Mouse (Mus musculus): ENCODE data around the gene Cntnap5a. TPM values are rescaled to one million over a fixed set of nuclear protein-coding genes. Genes with fewer than 3 reads are reported as not detected.

Cntnap5a gene
- polyA plus RNA-seq (2015; fragmentation: Nextera tagmentation; extraction: Ambion mirVana), result 0.03 and 0.06 TPM in 2 replicates

GRCm38 (mm10) chr1:115684518-115685368 is at the start of gene Cntnap5a:
Cntnap5a (plus strand) TSS chr1:115684756.
- H3K27ac ChIP-seq, result no peak within 1 kb of the TSS
- H3K4me3 ChIP-seq, result no peak within 1 kb of the TSS
- H3K36me3 ChIP-seq, result no peaks in the 10 kb centered on the region
- H3K27me3 ChIP-seq, result 0 out of 2 replicates have a peak, but pooled peaks cover 4% of the 10 kb centered on the region
- H3K9ac ChIP-seq, result no peak within 1 kb of the TSS
- 12% methylated on average over 26 of the region's 26 CpGs for WGBS
- ATAC-seq (ENCODE audit: insufficient number of reproducible peaks, insufficient read depth, low FRiP score, low TSS enrichment, low read depth), result no peak
- H3K9me3 ChIP-seq, result no peaks in the 10 kb centered on the region
- H3K4me2 ChIP-seq, result no peak within 1 kb of the TSS
- H3K4me1 ChIP-seq, result no peaks in the 10 kb centered on the region

GRCm38 (mm10) chr1:115646921-115647320 is 37.6 kb upstream of the Cntnap5a start:
- no peak overlapping the region for H3K4me2 ChIP-seq
- no peak overlapping the region for H3K27ac ChIP-seq
- no peak overlapping the region for H3K4me3 ChIP-seq
- H3K9ac ChIP-seq, result no peak overlapping the region
- no peak for ATAC-seq (ENCODE audit: insufficient number of reproducible peaks, insufficient read depth, low FRiP score, low TSS enrichment, low read depth)
- no peaks in the 10 kb centered on the region for H3K4me1 ChIP-seq
- no peaks in the 10 kb centered on the region for H3K9me3 ChIP-seq
- 66% methylated on average over 2 of the region's 2 CpGs for WGBS
- H3K27me3 ChIP-seq, result no peaks in the 10 kb centered on the region
- H3K36me3 ChIP-seq, result no peaks in the 10 kb centered on the region

- H3K27ac ChIP-seq, result no peak overlapping the region
- 82% methylated on average over 5 of the region's 5 CpGs for WGBS
- no peak overlapping the region for H3K4me3 ChIP-seq
- H3K4me2 ChIP-seq, result no peak overlapping the region
- H3K36me3 ChIP-seq, result no peaks in the 10 kb centered on the region
- H3K27me3 ChIP-seq, result no peaks in the 10 kb centered on the region
- no peaks in the 10 kb centered on the region for H3K9me3 ChIP-seq
- no peak overlapping the region for H3K9ac ChIP-seq
- no peaks in the 10 kb centered on the region for H3K4me1 ChIP-seq
- no peak for ATAC-seq (ENCODE audit: insufficient number of reproducible peaks, insufficient read depth, low FRiP score, low TSS enrichment, low read depth)
Observed at GRCm38 (mm10) chr1:115658343-115659064, 26.1 kb upstream of the Cntnap5a start.

- Histone ChIP-seq H3K27ac (no peak overlapping the region), H3K36me3 (no peaks in the 10 kb centered on the region), H3K9ac (no peak overlapping the region), H3K4me1 (no peaks in the 10 kb centered on the region), H3K4me2 (no peak overlapping the region), H3K9me3 (no peaks in the 10 kb centered on the region), H3K27me3 (0 out of 2 replicates have a peak, but pooled peaks cover 4% of the 10 kb centered on the region), H3K4me3 (no peak overlapping the region)
- 28% methylated on average over 2 of the region's 2 CpGs for WGBS
- no peak for ATAC-seq (ENCODE audit: insufficient number of reproducible peaks, insufficient read depth, low FRiP score, low TSS enrichment, low read depth)
Observed at GRCm38 (mm10) chr1:115686494-115686893, 1.9 kb downstream of the Cntnap5a start.

- no peak overlapping the region for H3K9ac ChIP-seq
- no peaks in the 10 kb centered on the region for H3K27me3 ChIP-seq
- no peaks in the 10 kb centered on the region for H3K9me3 ChIP-seq
- H3K4me3 ChIP-seq, result no peak overlapping the region
- no peaks in the 10 kb centered on the region for H3K4me1 ChIP-seq
- H3K36me3 ChIP-seq, result no peaks in the 10 kb centered on the region
- 67% methylated on average over 2 of the region's 2 CpGs for WGBS
- H3K4me2 ChIP-seq, result no peak overlapping the region
- no peak overlapping the region for H3K27ac ChIP-seq
- ATAC-seq (ENCODE audit: insufficient number of reproducible peaks, insufficient read depth, low FRiP score, low TSS enrichment, low read depth), result no peak
Observed at GRCm38 (mm10) chr1:115699798-115700197, 15.2 kb downstream of the Cntnap5a start.

- Histone ChIP-seq H3K4me3 (no peak overlapping the region), H3K27ac (no peak overlapping the region), H3K27me3 (no peaks in the 10 kb centered on the region), H3K4me1 (no peaks in the 10 kb centered on the region), H3K9me3 (no peaks in the 10 kb centered on the region), H3K36me3 (no peaks in the 10 kb centered on the region), H3K9ac (no peak overlapping the region), H3K4me2 (no peak overlapping the region)
- 75% methylated on average over 5 of the region's 5 CpGs for WGBS
- no peak for ATAC-seq (ENCODE audit: insufficient number of reproducible peaks, insufficient read depth, low FRiP score, low TSS enrichment, low read depth)
Observed at GRCm38 (mm10) chr1:115742556-115742955, 58.0 kb downstream of the Cntnap5a start.

- no peaks in the 10 kb centered on the region for H3K9me3 ChIP-seq
- no peaks in the 10 kb centered on the region for H3K27me3 ChIP-seq
- no peaks in the 10 kb centered on the region for H3K4me1 ChIP-seq
- no peak overlapping the region for H3K4me2 ChIP-seq
- H3K4me3 ChIP-seq, result no peak overlapping the region
- no peaks in the 10 kb centered on the region for H3K36me3 ChIP-seq
- H3K9ac ChIP-seq, result no peak overlapping the region
- ATAC-seq (ENCODE audit: insufficient number of reproducible peaks, insufficient read depth, low FRiP score, low TSS enrichment, low read depth), result no peak
- H3K27ac ChIP-seq, result no peak overlapping the region
Observed at GRCm38 (mm10) chr1:115745569-115745968, 61.0 kb downstream of the Cntnap5a start.

GRCm38 (mm10) chr1:115784737-115785136 is 100.2 kb downstream of the Cntnap5a start:
- Histone ChIP-seq H3K9ac (no peak overlapping the region), H3K4me3 (no peak overlapping the region), H3K4me1 (no peaks in the 10 kb centered on the region), H3K27me3 (no peaks in the 10 kb centered on the region), H3K36me3 (no peaks in the 10 kb centered on the region), H3K27ac (no peak overlapping the region), H3K4me2 (no peak overlapping the region), H3K9me3 (no peaks in the 10 kb centered on the region)
- no peak for ATAC-seq (ENCODE audit: insufficient number of reproducible peaks, insufficient read depth, low FRiP score, low TSS enrichment, low read depth)
- WGBS, result 64% methylated on average over 5 of the region's 5 CpGs

GRCm38 (mm10) chr1:115842591-115842990 is 158.0 kb downstream of the Cntnap5a start:
- no peaks in the 10 kb centered on the region for H3K36me3 ChIP-seq
- H3K9me3 ChIP-seq, result no peaks in the 10 kb centered on the region
- no peak for ATAC-seq (ENCODE audit: insufficient number of reproducible peaks, insufficient read depth, low FRiP score, low TSS enrichment, low read depth)
- H3K27ac ChIP-seq, result no peak overlapping the region
- whole genome bisulfite sequencing, result 90% methylated on average over 4 of the region's 4 CpGs
- H3K4me2 ChIP-seq, result no peak overlapping the region
- H3K4me1 ChIP-seq, result no peaks in the 10 kb centered on the region
- H3K9ac ChIP-seq, result no peak overlapping the region
- no peaks in the 10 kb centered on the region for H3K27me3 ChIP-seq
- H3K4me3 ChIP-seq, result no peak overlapping the region

- Histone ChIP-seq H3K4me3 (no peak overlapping the region), H3K9ac (no peak overlapping the region), H3K27me3 (no peaks in the 10 kb centered on the region), H3K27ac (no peak overlapping the region), H3K4me2 (no peak overlapping the region), H3K9me3 (no peaks in the 10 kb centered on the region), H3K36me3 (no peaks in the 10 kb centered on the region), H3K4me1 (no peaks in the 10 kb centered on the region)
- peak; percentile 32; the same call in 1 of the 2 replicates for ATAC-seq (ENCODE audit: insufficient number of reproducible peaks, insufficient read depth, low FRiP score, low TSS enrichment, low read depth)
- WGBS, result 32% methylated on average over 2 of the region's 2 CpGs
Observed at GRCm38 (mm10) chr1:115847605-115848004, 163.0 kb downstream of the Cntnap5a start.

GRCm38 (mm10) chr1:115852206-115852605 is 167.7 kb downstream of the Cntnap5a start:
- Histone ChIP-seq H3K27ac (no peak overlapping the region), H3K4me1 (no peaks in the 10 kb centered on the region), H3K36me3 (no peaks in the 10 kb centered on the region), H3K4me2 (no peak overlapping the region), H3K4me3 (no peak overlapping the region), H3K9ac (no peak overlapping the region), H3K9me3 (no peaks in the 10 kb centered on the region), H3K27me3 (no peaks in the 10 kb centered on the region)
- ATAC-seq (ENCODE audit: insufficient number of reproducible peaks, insufficient read depth, low FRiP score, low TSS enrichment, low read depth), result no peak

GRCm38 (mm10) chr1:115918396-115918795 is 233.8 kb downstream of the Cntnap5a start:
- H3K4me1 ChIP-seq, result no peaks in the 10 kb centered on the region
- no peaks in the 10 kb centered on the region for H3K27me3 ChIP-seq
- peaks cover 10% of the 10 kb centered on the region; the same call in 1 of the 2 replicates for H3K9me3 ChIP-seq
- 61% methylated on average over 1 of the region's 1 CpGs for WGBS
- no peak overlapping the region for H3K4me3 ChIP-seq
- no peak overlapping the region for H3K27ac ChIP-seq
- no peak overlapping the region for H3K4me2 ChIP-seq
- no peaks in the 10 kb centered on the region for H3K36me3 ChIP-seq
- no peak for ATAC-seq (ENCODE audit: insufficient number of reproducible peaks, insufficient read depth, low FRiP score, low TSS enrichment, low read depth)
- H3K9ac ChIP-seq, result no peak overlapping the region
